Mouse (Mus musculus) liver, embryonic 11.5 days (tissue): ENCODE measurements at regions not wholly inside any gene's neighbourhood (a gene's known extent, or its start where the extent isn't known, plus 50 kb on each side); places are given as distances from the start of the nearest gene placed in this dataset.

Source experiments
- ATAC-seq: fragments of 200-750 bp; cut with Nextera tagmentation; replicated peaks from 2 replicates; pipeline ENCODE4 v1.8.0; 2017; ENCODE audit warnings: moderate number of reproducible peaks, mild to moderate bottlenecking, moderate TSS enrichment, moderate library complexity; ENCODE audit not compliant: low FRiP score
- DNase-seq: peaks from one replicate; pipeline ENCODE4 v3.0.0-alpha.2; 2017; ENCODE audit warnings: low spot score
- H3K27ac ChIP-seq: fragments of 300-500 bp; sonication (generic); 2 replicates; pipeline ENCODE4 v1.5.1; 2014; ENCODE audit warnings: mild to moderate bottlenecking, low read depth, low read length, control low read depth
- H3K27me3 ChIP-seq: fragments of 300-500 bp; sonication (generic); replicated peaks from 2 replicates; pipeline ENCODE4 v1.6.1; 2014; ENCODE audit warnings: low read length, mixed read lengths; ENCODE audit not compliant: control insufficient read depth, insufficient read depth
- H3K36me3 ChIP-seq: fragments of 300-500 bp; sonication (generic); 2 replicates; pipeline ENCODE4 v1.6.1; 2014; ENCODE audit warnings: mild to moderate bottlenecking, low read length, moderate library complexity, mixed read lengths; ENCODE audit not compliant: control insufficient read depth, insufficient read depth
- H3K4me1 ChIP-seq: fragments of 300-500 bp; sonication (generic); replicated peaks from 2 replicates; pipeline ENCODE4 v1.6.1; 2014; ENCODE audit warnings: low read length, mixed read lengths; ENCODE audit not compliant: control insufficient read depth, insufficient read depth
- H3K4me2 ChIP-seq: fragments of 300-500 bp; sonication (generic); 2 replicates; pipeline ENCODE4 v1.6.1; 2014; ENCODE audit warnings: mild to moderate bottlenecking, control low read depth, moderate library complexity
- H3K4me3 ChIP-seq: fragments of 300-500 bp; sonication (generic); 2 replicates; pipeline ENCODE4 v1.5.1; 2014; ENCODE audit warnings: low read depth, low read length, control low read depth
- H3K9ac ChIP-seq: fragments of 300-500 bp; sonication (generic); 2 replicates; pipeline ENCODE4 v1.6.1; 2014; ENCODE audit warnings: low read depth, low read length, control low read depth
- H3K9me3 ChIP-seq: fragments of 300-500 bp; sonication (generic); 2 replicates; pipeline ENCODE4 v1.6.1; 2016; ENCODE audit warnings: low read length, inconsistent platforms, mixed read lengths; ENCODE audit not compliant: control insufficient read depth
- WGBS: fragments of 180-500 bp; shearing (Covaris S2); extraction: QIAGEN DNeasy Blood & Tissue Kit; methylation state at CpG from one replicate; pipeline ENCODE4 v1.1.7; 2014; 5-methylcytosine and 5-hydroxymethylcytosine counted together

GRCm38 (mm10) chr13:83045516-83045915, 458.3 kb upstream of the Mef2c start:
- no peaks in the 10 kb centered on the region for H3K4me1 ChIP-seq
- ATAC-seq: no peak
- H3K9me3 ChIP-seq: no peaks in the 10 kb centered on the region
- H3K27me3 ChIP-seq: no peaks in the 10 kb centered on the region
- H3K9ac ChIP-seq: no peak overlapping the region
- H3K4me3 ChIP-seq: no peak overlapping the region
- 86% methylated on average over 6 of the region's 6 CpGs for WGBS
- no peak overlapping the region for H3K4me2 ChIP-seq
- no peak overlapping the region for H3K27ac ChIP-seq
- H3K36me3 ChIP-seq: no peaks in the 10 kb centered on the region
- DNase-seq: no peak

- 61% methylated on average over 2 of the region's 2 CpGs for WGBS
- ATAC-seq: no peak
- Histone ChIP-seq H3K27me3 (no peaks in the 10 kb centered on the region), H3K4me3 (no peak overlapping the region), H3K27ac (no peak overlapping the region), H3K9me3 (no peaks in the 10 kb centered on the region), H3K4me1 (no peaks in the 10 kb centered on the region), H3K36me3 (no peaks in the 10 kb centered on the region), H3K9ac (no peak overlapping the region), H3K4me2 (no peak overlapping the region)
- no peak for DNase-seq
These were observed 457.9 kb upstream of the Mef2c start for GRCm38 (mm10) chr13:83045970-83046369.

GRCm38 (mm10) chr13:83046571-83047123, 457.2 kb upstream of the Mef2c start:
- Histone ChIP-seq H3K36me3 (no peaks in the 10 kb centered on the region), H3K9me3 (no peaks in the 10 kb centered on the region), H3K4me1 (no peaks in the 10 kb centered on the region), H3K4me3 (no peak overlapping the region), H3K4me2 (no peak overlapping the region), H3K9ac (no peak overlapping the region), H3K27ac (no peak overlapping the region), H3K27me3 (no peaks in the 10 kb centered on the region)
- no peak for ATAC-seq
- 45% methylated on average over 4 of the region's 4 CpGs for WGBS
- no peak for DNase-seq

- H3K9me3 ChIP-seq: no peaks in the 10 kb centered on the region
- ATAC-seq: no peak
These were observed 448.0 kb upstream of the Mef2c start for GRCm38 (mm10) chr13:83055865-83056264.

GRCm38 (mm10) chr13:83056415-83056814, 447.4 kb upstream of the Mef2c start:
- WGBS: 79% methylated on average over 2 of the region's 2 CpGs
- no peak overlapping the region for H3K27ac ChIP-seq
- ATAC-seq: no peak

More at GRCm38 (mm10) chr13:83055865-83056264, 448.0 kb upstream of the Mef2c start:
- no peak for DNase-seq
- Histone ChIP-seq H3K36me3 (no peaks in the 10 kb centered on the region), H3K9ac (no peak overlapping the region), H3K27ac (no peak overlapping the region), H3K4me2 (no peak overlapping the region), H3K27me3 (no peaks in the 10 kb centered on the region), H3K4me1 (no peaks in the 10 kb centered on the region), H3K4me3 (no peak overlapping the region)
- WGBS: 32% methylated on average over 2 of the region's 2 CpGs

GRCm38 (mm10) chr13:83064727-83065126, 439.1 kb upstream of the Mef2c start:
- H3K27me3 ChIP-seq: no peaks in the 10 kb centered on the region
- no peak overlapping the region for H3K4me3 ChIP-seq
- WGBS: 43% methylated on average over 5 of the region's 5 CpGs
- ATAC-seq (no peak), DNase-seq (no peak)
- no peak overlapping the region for H3K27ac ChIP-seq
- no peaks in the 10 kb centered on the region for H3K36me3 ChIP-seq
- H3K9me3 ChIP-seq: no peaks in the 10 kb centered on the region
- H3K4me1 ChIP-seq: no peaks in the 10 kb centered on the region
- H3K9ac ChIP-seq: no peak overlapping the region
- H3K4me2 ChIP-seq: no peak overlapping the region

More at GRCm38 (mm10) chr13:83056415-83056814, 447.4 kb upstream of the Mef2c start:
- H3K4me3 ChIP-seq: no peak overlapping the region
- no peaks in the 10 kb centered on the region for H3K4me1 ChIP-seq
- no peak overlapping the region for H3K4me2 ChIP-seq
- no peak overlapping the region for H3K9ac ChIP-seq
- no peak for DNase-seq
- H3K36me3 ChIP-seq: no peaks in the 10 kb centered on the region
- no peaks in the 10 kb centered on the region for H3K27me3 ChIP-seq
- no peaks in the 10 kb centered on the region for H3K9me3 ChIP-seq

- Histone ChIP-seq H3K4me2 (no peak overlapping the region), H3K9me3 (no peaks in the 10 kb centered on the region), H3K4me3 (no peak overlapping the region), H3K36me3 (no peaks in the 10 kb centered on the region), H3K27ac (no peak overlapping the region), H3K9ac (no peak overlapping the region), H3K4me1 (no peaks in the 10 kb centered on the region), H3K27me3 (no peaks in the 10 kb centered on the region)
- DNase-seq (no peak), ATAC-seq (no peak)
- WGBS: 82% methylated on average over 3 of the region's 3 CpGs
These were observed 438.6 kb upstream of the Mef2c start for GRCm38 (mm10) chr13:83065201-83065600.

GRCm38 (mm10) chr13:83066115-83066753, 437.6 kb upstream of the Mef2c start:
- 58% methylated on average over 8 of the region's 8 CpGs for WGBS
- Histone ChIP-seq H3K4me3 (no peak overlapping the region), H3K27ac (no peak overlapping the region), H3K36me3 (no peaks in the 10 kb centered on the region), H3K9me3 (no peaks in the 10 kb centered on the region), H3K4me1 (no peaks in the 10 kb centered on the region), H3K27me3 (no peaks in the 10 kb centered on the region), H3K4me2 (no peak overlapping the region), H3K9ac (no peak overlapping the region)
- ATAC-seq: no peak
- DNase-seq: no peak

GRCm38 (mm10) chr13:83067496-83067895, 436.3 kb upstream of the Mef2c start:
- no peak overlapping the region for H3K4me2 ChIP-seq
- no peaks in the 10 kb centered on the region for H3K9me3 ChIP-seq
- WGBS: 64% methylated on average over 2 of the region's 2 CpGs
- DNase-seq: no peak
- no peak overlapping the region for H3K9ac ChIP-seq
- H3K4me1 ChIP-seq: no peaks in the 10 kb centered on the region
- no peaks in the 10 kb centered on the region for H3K27me3 ChIP-seq
- H3K4me3 ChIP-seq: no peak overlapping the region
- no peak overlapping the region for H3K27ac ChIP-seq
- no peak for ATAC-seq
- H3K36me3 ChIP-seq: no peaks in the 10 kb centered on the region
